Mouse (Mus musculus): Measurements from ENCODE around the gene Dock10. TPM values are rescaled to one million over a fixed set of nuclear protein-coding genes. Genes with fewer than 3 reads are reported as not detected.

Dock10 gene
- total RNA-seq, 1 experiment from 2014 or later: 22.2 TPM

DNA sequence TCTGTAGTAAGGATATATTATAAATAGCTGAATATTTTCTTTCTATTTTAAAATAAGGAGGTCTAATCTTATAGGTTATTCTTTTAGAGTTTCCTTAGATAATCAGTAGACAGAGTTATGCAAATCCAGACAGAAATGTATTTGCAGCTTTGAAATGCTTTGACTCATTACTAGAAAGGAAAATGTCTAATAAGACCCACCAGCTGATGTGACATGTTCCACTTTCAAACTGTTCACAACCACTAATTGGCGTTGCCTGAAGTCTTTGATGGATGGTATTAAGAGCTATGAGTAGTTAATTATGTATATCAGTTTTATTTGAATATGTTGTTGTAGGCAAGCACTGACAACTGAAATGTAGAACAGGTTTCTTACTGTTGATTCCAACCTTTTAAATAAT, 298.4 kb downstream of the Dock10 start:
- DNase-seq: no peak

DNA sequence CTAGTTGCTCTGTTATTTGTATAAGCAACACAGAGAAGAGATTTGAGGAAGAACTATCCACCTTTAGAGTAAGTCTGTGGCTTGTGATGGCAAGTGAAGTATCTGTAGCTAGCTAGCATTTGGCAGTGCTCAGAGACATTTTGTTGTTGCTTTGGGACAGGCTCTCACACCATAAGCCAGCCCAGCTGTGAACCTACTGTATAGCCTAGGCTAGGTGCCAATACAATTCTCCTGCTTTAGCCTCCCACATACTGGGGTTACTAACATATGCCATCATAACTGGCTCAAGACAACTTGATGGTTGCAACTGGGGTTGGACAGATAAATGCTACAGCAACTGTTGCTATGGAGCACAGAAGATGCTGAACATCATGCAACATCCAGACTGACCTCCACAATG, 298.9 kb downstream of the Dock10 start:
- no peak for DNase-seq

- DNase-seq: no peak
Measured at GRCm38 (mm10) chr1:80453971-80454370, 304.4 kb downstream of the Dock10 start.

DNA sequence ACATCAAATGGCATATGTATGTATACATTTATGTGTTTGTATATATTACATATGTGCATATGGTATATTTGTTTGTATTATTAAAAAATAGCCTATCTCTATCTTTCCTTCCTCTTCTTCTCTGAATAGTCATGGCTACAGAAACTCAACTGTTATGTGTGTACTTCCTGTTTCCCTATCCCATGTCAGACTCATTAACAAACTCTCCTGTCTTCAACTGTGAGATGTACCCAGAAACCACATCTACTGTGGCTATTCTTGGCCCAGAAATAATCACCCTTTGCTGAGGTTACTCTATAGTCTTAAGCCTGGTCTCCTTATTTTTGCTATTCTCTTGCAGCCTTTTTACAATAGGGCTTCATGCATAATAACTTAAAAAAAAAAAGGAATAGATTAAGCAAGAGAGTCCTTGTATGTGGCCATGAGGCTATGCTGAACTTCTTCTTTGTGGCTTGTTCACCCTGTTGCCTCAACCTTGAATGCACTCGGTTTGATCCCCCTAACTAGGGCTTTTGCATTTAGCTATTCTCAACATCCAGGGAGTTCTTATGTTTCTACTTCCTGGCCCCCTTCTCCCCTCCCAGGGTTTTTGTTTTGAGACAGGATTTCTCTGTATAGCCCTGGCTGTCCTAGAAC, 306.3 kb downstream of the Dock10 start:
- DNase-seq: no peak
